Mouse (Mus musculus) heart, embryonic 10.5 days (tissue): ENCODE results near the gene Per1. TPM values are rescaled to one million over a fixed set of nuclear protein-coding genes. Genes with fewer than 3 reads are reported as not detected.
A peak's percentile ranks its signal among the peaks of the same experiment; 100 is the strongest.

Experiments used
- DNase-seq: peaks from one replicate; pipeline ENCODE4 v3.0.0-alpha.2; 2017; ENCODE audit warnings: low spot score
- H3K27ac ChIP-seq: fragments of 300-500 bp; sonication (generic); 2 replicates; pipeline ENCODE4 v1.5.1; 2016; ENCODE audit warnings: mild to moderate bottlenecking
- H3K27me3 ChIP-seq: fragments of 300-500 bp; sonication (generic); 2 replicates; pipeline ENCODE4 v1.6.1; 2016; ENCODE audit warnings: mild to moderate bottlenecking; ENCODE audit not compliant: poor library complexity, insufficient read depth, severe bottlenecking
- H3K36me3 ChIP-seq: fragments of 300-500 bp; sonication (generic); 2 replicates; pipeline ENCODE4 v1.6.1; 2016; ENCODE audit warnings: mild to moderate bottlenecking, moderate library complexity
- H3K4me1 ChIP-seq: fragments of 300-500 bp; sonication (generic); 2 replicates; pipeline ENCODE4 v1.6.1; 2016; ENCODE audit warnings: mild to moderate bottlenecking
- H3K4me3 ChIP-seq: fragments of 300-500 bp; sonication (generic); 2 replicates; pipeline ENCODE4 v1.5.1; 2016; ENCODE audit warnings: mild to moderate bottlenecking, moderate library complexity
- H3K9me3 ChIP-seq: fragments of 300-500 bp; sonication (generic); 2 replicates; pipeline ENCODE4 v1.6.1; 2016; ENCODE audit warnings: mild to moderate bottlenecking, moderate library complexity
- WGBS: fragments of 180-500 bp; shearing (Covaris S2); methylation state at CpG from one replicate; pipeline ENCODE4 v1.1.7; 2016; 5-methylcytosine and 5-hydroxymethylcytosine counted together
- polyA plus RNA-seq: library from polyadenylated mRNA; unstranded; fragments of >200 nt; fragmentation: Nextera tagmentation; extraction: Ambion mirVana; gene quantifications from 2 replicates; pipeline ENCODE4 v1.2.1, GENCODE M21; 2016

The Per1 gene
- 8.0 and 8.8 TPM in 2 replicates for polyA plus RNA-seq

DNA sequence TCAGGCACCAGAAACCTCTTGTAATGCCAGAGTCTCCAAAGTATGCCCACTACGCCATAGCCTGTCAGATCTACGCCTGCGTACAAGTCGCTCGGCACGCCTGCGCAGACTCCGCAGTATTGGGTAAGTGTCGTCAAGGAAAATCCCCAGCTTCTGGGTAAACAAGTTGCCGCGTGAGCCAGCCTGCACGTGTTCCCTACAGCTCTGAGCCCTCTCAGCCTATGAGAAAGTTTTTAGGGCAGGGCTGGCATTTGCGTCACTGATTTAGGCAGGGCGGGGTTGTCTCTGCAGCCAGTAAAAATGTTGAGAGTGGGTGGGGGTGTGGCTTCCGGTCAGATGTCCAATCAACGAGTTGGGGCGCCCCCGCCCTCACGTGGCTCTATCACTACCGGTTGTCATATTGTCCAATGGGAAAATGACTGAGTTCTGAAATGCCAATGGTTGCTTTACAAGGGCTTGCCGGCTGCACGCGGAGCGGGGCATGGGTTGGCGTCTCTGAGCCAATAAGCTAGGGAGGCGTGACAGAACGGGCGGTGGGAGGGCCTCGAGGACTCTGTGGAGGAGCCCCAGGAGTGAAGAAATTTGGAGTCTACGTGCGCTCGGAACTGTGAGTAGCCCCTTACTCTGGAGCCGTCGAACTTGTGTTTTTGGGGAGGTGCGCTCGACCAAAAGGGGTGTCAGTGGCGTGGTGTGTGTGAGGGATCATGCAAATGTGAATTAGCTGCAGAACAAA lies at the start of gene Per1:
Per1 (plus strand) TSS at position 521 of the 733 bp plus-strand sequence.
- H3K4me1 ChIP-seq, result peaks cover 62% of the 10 kb centered on the region
- peak within 1 kb of the TSS; percentile 90 for H3K27ac ChIP-seq
- H3K36me3 ChIP-seq, result peaks cover 30% of the 10 kb centered on the region
- peak within 1 kb of the TSS; percentile 73 for H3K4me3 ChIP-seq
- H3K27me3 ChIP-seq, result no peaks in the 10 kb centered on the region
- H3K9me3 ChIP-seq, result no peaks in the 10 kb centered on the region
- under 1% methylated on average over 37 of the region's 37 CpGs for WGBS
- peak; percentile 100 for DNase-seq

DNA sequence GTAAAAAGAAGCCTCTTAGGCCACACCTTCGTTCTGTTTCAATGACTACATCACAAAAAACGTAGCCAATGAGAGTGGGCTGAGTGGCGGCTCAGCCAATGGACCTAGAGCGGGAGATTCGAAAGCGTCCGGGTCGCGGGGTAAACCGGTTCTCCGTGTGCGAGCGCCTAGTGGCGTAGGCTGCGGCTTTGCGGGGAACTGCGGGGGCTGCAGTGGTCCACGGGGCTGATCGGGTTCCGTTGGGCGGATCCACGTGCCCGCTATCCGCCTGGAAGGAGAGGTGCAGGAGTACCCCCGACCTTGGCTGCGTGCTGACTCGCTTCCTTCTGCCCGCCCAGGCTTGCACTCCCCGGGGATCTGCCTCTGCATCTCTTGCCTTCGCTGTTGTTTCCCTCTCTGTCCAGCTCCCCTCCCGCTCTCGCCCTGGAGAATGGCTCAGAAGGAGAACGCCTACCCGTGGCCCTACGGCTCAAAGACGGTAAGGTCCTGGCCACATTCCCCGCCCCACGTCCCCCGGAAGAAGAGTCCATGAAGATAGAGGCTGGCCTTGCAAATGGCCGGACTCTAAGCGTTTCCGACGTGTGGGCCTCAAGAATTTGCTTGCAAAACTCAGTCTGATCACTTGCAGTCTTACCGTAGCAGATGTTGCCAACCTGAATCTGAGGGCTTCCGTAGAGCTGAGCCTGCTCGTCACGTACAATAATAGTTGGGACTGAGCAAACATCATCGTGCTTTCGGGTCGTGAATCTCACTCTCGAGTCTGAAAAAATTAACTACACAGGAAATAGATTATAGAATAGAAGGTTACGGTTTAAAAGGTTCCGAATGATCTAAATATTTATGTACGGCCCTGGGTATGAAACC lies 49.3 kb upstream of the Per1 start, which contains the start of gene Aurkb:
Aurkb (plus strand) TSS at position 117 of the 864 bp plus-strand sequence.
- Histone ChIP-seq H3K36me3 (peaks cover 32% of the 10 kb centered on the region), H3K27me3 (no peaks in the 10 kb centered on the region), H3K4me3 (peak within 1 kb of the TSS; percentile 96), H3K27ac (peak within 1 kb of the TSS; percentile 96), H3K4me1 (peaks cover 24% of the 10 kb centered on the region), H3K9me3 (no peaks in the 10 kb centered on the region)
- WGBS, result under 1% methylated on average over 54 of the region's 54 CpGs
- DNase-seq, result peak; percentile 96

DNA sequence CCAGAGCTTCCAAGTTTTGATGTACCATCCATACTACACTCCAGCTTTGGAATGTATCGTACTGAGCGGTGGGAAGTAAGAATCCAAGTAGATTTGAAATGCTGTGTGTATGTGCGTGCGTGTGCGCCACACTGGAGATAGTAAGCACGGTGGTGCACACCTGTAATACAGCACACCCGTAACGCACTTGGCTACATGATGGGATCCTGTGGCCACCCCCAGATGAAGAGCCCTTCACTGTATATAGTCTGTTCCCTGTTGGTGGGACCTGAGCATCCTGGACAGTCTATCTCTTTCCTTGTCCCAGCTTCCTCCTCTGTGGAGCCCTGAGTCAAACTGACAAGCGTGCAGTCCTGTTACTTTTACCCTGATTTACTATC lies 48.6 kb upstream of the Per1 start:
- Histone ChIP-seq H3K4me1 (peaks cover 24% of the 10 kb centered on the region), H3K36me3 (peaks cover 38% of the 10 kb centered on the region), H3K9me3 (no peaks in the 10 kb centered on the region), H3K4me3 (peak overlapping the region; percentile 96), H3K27me3 (no peaks in the 10 kb centered on the region), H3K27ac (peak overlapping the region; percentile 96)
- 17% methylated on average over 9 of the region's 9 CpGs for WGBS
- no peak for DNase-seq

DNA sequence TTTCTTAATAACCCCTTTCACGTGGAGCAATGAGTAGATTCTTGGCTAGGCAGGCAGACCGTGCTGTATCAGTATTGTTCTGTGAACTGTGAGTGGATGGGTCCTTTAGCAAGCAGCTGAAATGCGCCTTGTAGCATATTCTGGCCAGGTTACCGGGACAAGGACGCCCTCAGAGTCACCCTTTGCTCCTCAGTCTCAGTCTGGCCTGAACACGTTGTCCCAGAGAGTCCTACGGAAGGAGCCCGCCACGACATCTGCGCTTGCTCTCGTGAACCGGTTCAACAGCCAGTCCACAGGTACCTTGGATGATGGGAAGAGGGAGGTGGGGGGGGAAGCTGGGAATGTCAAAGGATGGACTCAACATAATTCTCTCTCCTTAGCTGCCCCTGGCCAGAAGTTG lies 47.4 kb upstream of the Per1 start:
- Histone ChIP-seq H3K9me3 (no peaks in the 10 kb centered on the region), H3K36me3 (peaks cover 44% of the 10 kb centered on the region), H3K27ac (no peak overlapping the region), H3K4me1 (peaks cover 24% of the 10 kb centered on the region), H3K4me3 (peak overlapping the region; percentile 96), H3K27me3 (no peaks in the 10 kb centered on the region)
- WGBS, result 90% methylated on average over 12 of the region's 12 CpGs
- DNase-seq, result peak; percentile 75

DNA sequence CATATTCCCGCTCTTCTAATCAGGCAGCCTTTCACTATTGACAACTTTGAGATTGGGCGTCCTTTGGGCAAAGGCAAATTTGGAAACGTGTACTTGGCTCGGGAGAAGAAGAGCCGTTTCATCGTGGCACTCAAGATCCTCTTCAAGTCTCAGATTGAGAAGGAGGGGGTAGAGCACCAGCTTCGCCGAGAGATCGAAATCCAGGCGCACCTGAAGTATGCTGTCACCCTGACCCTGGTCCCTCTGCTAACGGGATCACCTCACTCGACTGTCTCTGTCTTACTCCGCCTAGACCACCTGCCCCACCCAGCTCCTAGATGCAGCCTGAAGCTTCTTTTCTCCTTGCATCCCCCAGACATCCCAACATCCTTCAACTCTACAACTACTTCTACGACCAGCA lies 46.9 kb upstream of the Per1 start:
- Histone ChIP-seq H3K36me3 (peaks cover 50% of the 10 kb centered on the region), H3K27me3 (no peaks in the 10 kb centered on the region), H3K4me1 (peaks cover 24% of the 10 kb centered on the region), H3K27ac (no peak overlapping the region), H3K4me3 (no peak overlapping the region), H3K9me3 (no peaks in the 10 kb centered on the region)
- 90% methylated on average over 14 of the region's 14 CpGs for WGBS
- peak; percentile 70 for DNase-seq

DNA sequence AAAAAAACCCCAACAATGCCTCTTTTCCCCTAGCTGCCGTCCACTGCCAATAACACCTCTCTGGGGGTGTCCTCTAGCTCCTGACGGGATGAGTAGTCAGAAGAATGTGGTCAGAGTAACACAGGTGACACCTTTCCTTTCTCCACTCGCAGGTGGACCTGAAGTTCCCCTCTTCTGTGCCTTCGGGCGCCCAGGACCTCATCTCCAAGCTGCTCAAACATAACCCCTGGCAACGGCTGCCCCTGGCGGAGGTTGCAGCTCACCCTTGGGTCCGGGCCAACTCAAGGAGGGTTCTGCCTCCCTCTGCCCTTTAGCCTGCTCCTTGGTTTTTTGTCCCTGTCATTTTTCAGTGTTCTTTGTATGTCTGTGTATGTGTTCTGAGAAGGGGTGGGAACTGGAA lies 44.3 kb upstream of the Per1 start:
- H3K9me3 ChIP-seq, result no peaks in the 10 kb centered on the region
- H3K36me3 ChIP-seq, result peaks cover 65% of the 10 kb centered on the region
- H3K27ac ChIP-seq, result no peak overlapping the region
- DNase-seq, result peak; percentile 70
- peaks cover 24% of the 10 kb centered on the region for H3K4me1 ChIP-seq
- no peak overlapping the region for H3K4me3 ChIP-seq
- no peaks in the 10 kb centered on the region for H3K27me3 ChIP-seq
- WGBS, result 89% methylated on average over 8 of the region's 8 CpGs

DNA sequence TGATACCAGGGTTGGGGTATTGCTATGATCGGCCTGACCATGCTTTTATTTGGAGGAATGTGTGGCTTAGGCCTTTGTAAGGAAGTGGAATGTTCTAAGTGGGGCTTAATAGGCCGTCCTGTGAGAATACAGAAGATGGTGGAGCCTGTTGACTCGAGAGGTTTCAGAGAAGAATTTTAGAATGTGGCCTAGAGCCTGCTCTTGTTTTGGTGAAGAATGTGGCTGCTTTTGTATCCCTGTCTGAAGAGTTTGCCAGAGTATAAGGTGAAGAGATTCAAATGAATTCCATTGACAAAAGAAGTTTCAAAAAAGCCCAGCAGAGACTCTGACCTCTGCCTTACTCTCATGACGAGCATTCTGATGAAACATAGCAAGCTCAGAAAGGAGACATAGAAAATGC lies 43.2 kb upstream of the Per1 start:
- H3K4me1 ChIP-seq, result peaks cover 21% of the 10 kb centered on the region
- H3K27ac ChIP-seq, result no peak overlapping the region
- no peaks in the 10 kb centered on the region for H3K9me3 ChIP-seq
- 89% methylated on average over 4 of the region's 4 CpGs for WGBS
- DNase-seq, result no peak
- H3K27me3 ChIP-seq, result no peaks in the 10 kb centered on the region
- H3K4me3 ChIP-seq, result no peak overlapping the region
- H3K36me3 ChIP-seq, result peaks cover 65% of the 10 kb centered on the region

DNA sequence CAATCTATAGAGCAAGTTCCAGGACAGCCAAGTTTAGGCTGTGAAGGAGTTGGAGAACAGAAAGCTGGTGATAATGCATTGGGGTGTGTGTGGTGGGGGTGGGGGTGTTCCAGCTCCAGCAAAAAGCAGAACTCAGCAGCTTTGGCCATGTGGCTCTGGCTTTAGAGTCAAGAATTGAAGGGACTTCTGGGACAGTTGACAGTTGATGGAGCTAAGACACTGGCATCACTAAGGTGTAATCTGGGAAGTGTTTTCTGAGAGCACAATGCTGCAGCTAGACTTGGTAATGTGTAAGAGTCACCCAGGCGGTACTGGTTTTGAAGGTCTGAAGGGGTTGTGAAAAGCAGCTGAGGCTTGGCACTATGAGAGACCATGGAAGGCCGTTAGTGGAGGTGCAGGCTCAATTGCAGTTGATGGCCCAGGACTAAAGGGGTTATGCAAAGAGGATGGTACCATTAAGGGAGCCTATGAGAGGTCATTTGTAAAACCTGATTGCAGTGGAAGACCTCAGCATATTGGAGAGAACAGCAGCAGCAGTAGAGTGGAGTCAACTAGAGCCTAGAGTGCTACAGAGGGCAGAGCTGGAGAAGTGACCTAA lies 42.1 kb upstream of the Per1 start:
- Histone ChIP-seq H3K27me3 (no peaks in the 10 kb centered on the region), H3K4me3 (no peak overlapping the region), H3K9me3 (no peaks in the 10 kb centered on the region), H3K36me3 (peaks cover 61% of the 10 kb centered on the region), H3K4me1 (peaks cover 9% of the 10 kb centered on the region; the same call in 1 of the 2 replicates), H3K27ac (no peak overlapping the region)
- peak; percentile 71 for DNase-seq
- 85% methylated on average over 2 of the region's 2 CpGs for WGBS

DNA sequence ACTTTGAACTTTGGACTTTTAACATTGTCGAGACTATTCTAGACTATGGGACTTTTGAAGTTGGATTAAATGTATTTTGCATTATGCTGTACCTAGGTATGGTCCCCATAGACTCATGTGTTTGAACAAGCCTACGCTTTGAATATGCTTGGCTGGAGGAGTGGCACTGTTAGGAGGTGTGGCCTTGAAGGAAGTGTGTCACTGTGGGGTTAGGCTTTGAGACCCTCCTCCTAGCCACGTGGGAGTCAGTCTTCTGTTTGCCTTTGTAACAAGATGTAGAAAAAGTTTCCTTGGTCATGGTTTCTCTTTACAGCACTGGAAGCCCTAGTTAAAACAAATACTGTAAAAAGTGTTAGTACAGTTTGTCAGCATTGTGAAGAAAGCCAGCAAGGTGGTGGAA lies 41.2 kb upstream of the Per1 start:
- Histone ChIP-seq H3K4me1 (peaks cover 10% of the 10 kb centered on the region), H3K4me3 (no peak overlapping the region), H3K27ac (no peak overlapping the region), H3K36me3 (peaks cover 52% of the 10 kb centered on the region), H3K27me3 (no peaks in the 10 kb centered on the region), H3K9me3 (no peaks in the 10 kb centered on the region)
- no peak for DNase-seq
- WGBS, result 72% methylated on average over 3 of the region's 3 CpGs

DNA sequence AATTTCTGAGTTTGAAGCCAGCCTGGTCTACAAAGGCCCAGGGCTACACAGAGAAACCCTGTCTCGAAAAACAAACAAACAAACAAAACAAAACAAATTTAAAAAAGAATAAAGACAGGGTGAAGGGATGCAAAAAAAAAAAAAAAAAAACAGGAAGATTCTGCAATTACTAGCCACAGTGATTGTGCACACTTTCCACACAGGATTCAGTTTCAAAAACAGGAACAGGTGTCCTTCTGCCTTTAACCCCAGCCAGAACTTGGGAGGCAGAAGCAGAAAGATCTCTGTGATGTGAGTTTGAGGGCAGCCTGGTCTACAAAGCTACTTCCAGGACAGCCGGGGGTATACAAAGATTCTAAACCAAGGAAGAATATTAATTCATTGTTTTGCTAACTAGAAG lies 36.8 kb upstream of the Per1 start:
- H3K9me3 ChIP-seq, result no peaks in the 10 kb centered on the region
- peak overlapping the region; percentile 95; the same call in 1 of the 2 replicates for H3K27ac ChIP-seq
- peak; percentile 58 for DNase-seq
- H3K4me1 ChIP-seq, result peaks cover 27% of the 10 kb centered on the region
- peaks cover 15% of the 10 kb centered on the region for H3K36me3 ChIP-seq
- WGBS, result 72% methylated on average over 2 of the region's 2 CpGs
- H3K4me3 ChIP-seq, result peak overlapping the region; percentile 81
- no peaks in the 10 kb centered on the region for H3K27me3 ChIP-seq

DNA sequence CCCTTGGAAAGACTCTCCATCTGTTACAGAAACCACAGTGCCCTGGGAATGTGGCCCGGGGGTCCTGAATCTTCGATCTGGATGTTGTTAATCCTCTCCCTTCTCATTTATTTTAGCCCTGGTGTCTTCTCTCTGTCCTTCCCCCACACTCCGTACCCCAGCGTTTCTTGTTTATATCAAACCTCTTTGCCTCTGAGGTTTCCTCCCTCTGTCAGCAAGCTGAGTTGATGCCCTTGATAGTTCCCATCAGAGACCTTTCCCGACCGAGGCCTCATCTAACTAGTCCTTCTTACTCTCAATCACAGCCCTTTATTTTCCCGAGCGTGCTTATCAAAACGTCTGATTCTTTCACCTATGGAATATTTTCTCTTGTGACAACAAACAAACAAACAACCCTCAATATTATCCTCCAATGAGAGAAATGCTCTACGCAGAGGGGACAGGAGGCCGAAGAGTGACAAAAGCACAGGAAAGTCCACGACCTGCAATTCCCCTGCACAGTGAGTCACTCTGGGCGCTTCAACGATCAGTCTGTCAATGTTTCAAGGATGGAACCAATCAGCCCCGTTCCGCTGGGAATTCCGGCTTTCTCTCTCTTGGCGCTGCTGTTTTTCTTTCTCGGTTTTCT lies 36.2 kb upstream of the Per1 start:
- H3K27ac ChIP-seq, result peak overlapping the region; percentile 95

DNA sequence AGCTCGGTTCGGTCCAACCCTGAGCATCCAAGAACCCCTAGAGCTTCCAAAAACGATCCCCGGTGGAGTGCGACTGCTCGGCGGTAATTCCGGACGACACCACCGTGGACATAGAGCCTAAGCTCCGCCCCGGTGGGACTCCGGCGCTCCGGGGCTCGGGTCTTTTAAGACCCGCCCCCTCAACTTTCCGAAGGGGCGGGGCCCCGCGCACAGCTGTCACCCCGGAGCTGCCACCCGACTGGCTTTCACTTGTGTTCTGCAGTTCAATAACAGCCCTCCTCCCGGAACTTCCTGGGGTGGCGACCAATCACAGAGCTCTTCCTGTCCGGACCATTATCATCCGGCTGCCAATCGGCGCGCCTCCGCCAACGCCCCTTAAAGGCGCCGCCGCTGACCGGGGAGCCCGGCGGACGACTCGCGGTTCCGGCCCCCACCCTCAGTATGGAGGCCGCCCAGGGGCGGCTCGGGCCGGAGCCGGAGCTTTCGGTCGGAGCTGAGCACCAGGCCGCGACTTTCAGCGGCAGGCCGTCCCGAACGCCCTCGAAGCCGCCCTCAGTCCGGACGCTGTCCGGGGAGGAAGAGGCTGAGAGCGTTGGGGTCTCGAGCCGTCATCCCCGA lies 35.6 kb upstream of the Per1 start, which contains the start of gene Borcs6:
Borcs6 (plus strand) TSS at position 361 of the 618 bp plus-strand sequence.
- H3K4me1 ChIP-seq, result peaks cover 34% of the 10 kb centered on the region
- no peaks in the 10 kb centered on the region for H3K9me3 ChIP-seq
- 0 out of 2 replicates have a peak, but pooled peaks cover 2% of the 10 kb centered on the region for H3K36me3 ChIP-seq
- WGBS, result under 1% methylated on average over 64 of the region's 64 CpGs
- no peaks in the 10 kb centered on the region for H3K27me3 ChIP-seq
- peak within 1 kb of the TSS; percentile 81 for H3K4me3 ChIP-seq
- DNase-seq, result peak; percentile 99
- peak within 1 kb of the TSS; percentile 95 for H3K27ac ChIP-seq

More for the DNA sequence above, 36.2 kb upstream of the Per1 start:
- Histone ChIP-seq H3K27me3 (no peaks in the 10 kb centered on the region), H3K36me3 (peaks cover 9% of the 10 kb centered on the region; the same call in 1 of the 2 replicates), H3K9me3 (no peaks in the 10 kb centered on the region), H3K4me1 (peaks cover 27% of the 10 kb centered on the region), H3K4me3 (peak overlapping the region; percentile 81)
- WGBS, result 2% methylated on average over 19 of the region's 19 CpGs
- peak; percentile 75 for DNase-seq
